Mouse (Mus musculus) forebrain, embryonic 10.5 days (tissue): ENCODE results near the gene Cers5. TPM values are rescaled to one million over a fixed set of nuclear protein-coding genes. Genes with fewer than 3 reads are reported as not detected.

Experiments
- DNase-seq: peaks from one replicate; pipeline ENCODE4 v3.0.0-alpha.2; 2017; ENCODE audit warnings: low spot score; ENCODE audit errors: extremely low spot score
- H3K27ac ChIP-seq: fragments of 300-500 bp; sonication (generic); 2 replicates; pipeline ENCODE4 v1.5.1; 2016; ENCODE audit warnings: mild to moderate bottlenecking
- H3K27me3 ChIP-seq: fragments of 300-500 bp; sonication (generic); 2 replicates; pipeline ENCODE4 v1.6.1; 2016; ENCODE audit warnings: mild to moderate bottlenecking; ENCODE audit not compliant: poor library complexity, severe bottlenecking
- H3K36me3 ChIP-seq: fragments of 300-500 bp; sonication (generic); replicated peaks from 2 replicates; pipeline ENCODE4 v1.6.1; 2016; ENCODE audit warnings: mild to moderate bottlenecking, moderate library complexity
- H3K4me1 ChIP-seq: fragments of 300-500 bp; sonication (generic); 2 replicates; pipeline ENCODE4 v1.6.1; 2016
- H3K4me3 ChIP-seq: fragments of 300-500 bp; sonication (generic); 2 replicates; pipeline ENCODE4 v1.5.1; 2016; ENCODE audit warnings: mild to moderate bottlenecking, moderate library complexity
- H3K9me3 ChIP-seq: fragments of 300-500 bp; sonication (generic); 2 replicates; pipeline ENCODE4 v1.6.1; 2016; ENCODE audit warnings: mild to moderate bottlenecking, moderate library complexity
- WGBS: fragments of 180-500 bp; shearing (Covaris S2); methylation state at CpG from one replicate; pipeline ENCODE4 v1.1.7; 2016; 5-methylcytosine and 5-hydroxymethylcytosine counted together
- polyA plus RNA-seq: library from polyadenylated mRNA; unstranded; fragments of >200 nt; fragmentation: Nextera tagmentation; extraction: Ambion mirVana; gene quantifications from 2 replicates; pipeline ENCODE4 v1.2.1, GENCODE M21; 2016

Gene Cers5
- polyA plus RNA-seq, 1 experiment from 2014 or later = 59.5 TPM

DNA sequence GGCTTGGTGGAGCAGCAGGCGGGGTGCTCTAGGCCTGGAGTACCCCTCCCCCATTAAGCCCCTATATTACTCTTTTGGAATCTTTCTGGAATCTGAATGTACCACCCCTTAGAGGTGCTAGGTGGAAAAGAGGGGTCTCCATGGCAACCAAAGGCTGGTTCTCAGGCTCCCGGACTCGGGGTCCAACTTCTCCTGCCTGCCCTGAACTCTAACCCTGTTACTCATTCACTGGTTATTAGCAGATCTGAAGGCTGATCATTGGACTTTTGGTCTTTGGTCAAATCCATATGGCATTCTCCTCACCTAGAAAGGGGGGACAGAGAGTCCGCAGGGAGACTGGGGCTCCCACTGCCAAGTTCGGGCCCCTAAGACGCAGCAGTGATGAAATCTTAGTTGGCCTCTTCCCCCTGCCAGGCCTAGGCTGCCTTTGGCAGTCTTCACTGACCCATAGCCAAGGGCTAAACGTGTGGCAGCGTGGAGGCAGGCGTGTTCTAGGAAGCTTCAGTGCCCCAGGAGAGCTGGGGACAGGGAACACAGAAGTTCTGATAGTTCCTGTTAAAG is 54.1 kb downstream of the Cers5 start:
- Histone ChIP-seq H3K36me3 (peaks cover 91% of the 10 kb centered on the region), H3K4me3 (no peak overlapping the region), H3K27me3 (no peaks in the 10 kb centered on the region), H3K9me3 (no peaks in the 10 kb centered on the region), H3K4me1 (peaks cover 41% of the 10 kb centered on the region), H3K27ac (no peak overlapping the region)
- no peak for DNase-seq
- WGBS = 88% methylated on average over 9 of the region's 9 CpGs

DNA sequence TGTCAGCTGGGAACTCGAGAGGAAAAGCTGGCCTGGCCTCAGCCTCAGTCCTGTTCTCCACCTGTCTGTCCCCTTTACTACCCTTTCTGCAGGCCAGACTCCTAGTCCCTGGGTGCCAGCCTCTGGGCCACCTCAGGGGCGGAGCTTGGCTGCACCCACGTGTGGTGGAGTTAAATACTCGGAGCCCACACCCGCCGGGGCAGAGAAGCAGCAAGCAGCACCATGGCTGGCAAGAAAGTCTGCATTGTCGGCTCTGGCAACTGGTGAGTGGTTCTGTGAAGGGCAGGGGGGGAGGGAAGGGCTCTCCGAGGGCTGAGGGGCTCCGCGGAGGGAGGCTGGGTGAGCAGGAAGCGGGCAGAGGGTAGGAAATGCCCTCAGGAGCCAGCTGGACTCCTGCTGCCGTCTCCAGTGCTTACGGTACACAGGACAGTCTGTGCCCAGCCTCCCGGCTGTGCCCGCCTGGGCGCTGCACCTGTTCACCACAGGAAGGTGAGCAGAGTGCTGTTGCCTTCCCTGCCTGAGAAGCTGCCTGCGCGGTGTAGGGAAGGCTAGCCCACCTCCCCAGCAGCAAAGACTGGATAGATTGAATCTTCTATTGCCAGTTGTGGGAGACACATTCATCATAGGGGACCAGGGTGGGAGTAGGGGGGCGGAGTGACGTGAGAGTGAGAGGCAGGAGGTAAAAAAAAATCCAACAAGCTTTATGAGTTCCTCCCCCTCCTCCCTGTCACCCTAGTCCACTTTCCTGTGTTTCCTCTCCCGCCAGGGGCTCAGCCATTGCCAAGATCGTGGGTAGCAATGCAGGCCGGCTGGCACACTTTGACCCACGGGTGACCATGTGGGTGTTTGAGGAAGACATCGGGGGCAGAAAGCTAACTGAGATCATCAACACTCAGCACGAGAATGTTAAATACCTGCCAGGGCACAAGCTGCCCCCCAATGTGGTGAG is 55.0 kb downstream of the Cers5 start, which contains the start of gene Gpd1:
Gene Gpd1 (plus strand): TSS at position 130 of the 949 bp plus-strand sequence.
- H3K9me3 ChIP-seq = no peaks in the 10 kb centered on the region
- 74% methylated on average over 26 of the region's 26 CpGs for WGBS
- no peak for DNase-seq
- H3K27ac ChIP-seq = peak within 1 kb of the TSS; percentile 12; the same call in 1 of the 2 replicates
- H3K27me3 ChIP-seq = no peaks in the 10 kb centered on the region
- H3K36me3 ChIP-seq = peaks cover 94% of the 10 kb centered on the region
- peaks cover 38% of the 10 kb centered on the region for H3K4me1 ChIP-seq
- no peak within 1 kb of the TSS for H3K4me3 ChIP-seq

- DNase-seq = no peak
- H3K4me1 ChIP-seq = peaks cover 40% of the 10 kb centered on the region
- 89% methylated on average over 12 of the region's 12 CpGs for whole genome bisulfite sequencing
- no peaks in the 10 kb centered on the region for H3K9me3 ChIP-seq
- no peak overlapping the region for H3K27ac ChIP-seq
- H3K27me3 ChIP-seq = no peaks in the 10 kb centered on the region
- H3K4me3 ChIP-seq = no peak overlapping the region
- H3K36me3 ChIP-seq = peaks cover 95% of the 10 kb centered on the region
Observed at GRCm38 (mm10) chr15:99716814-99717213, 55.9 kb downstream of the Cers5 start.

DNA sequence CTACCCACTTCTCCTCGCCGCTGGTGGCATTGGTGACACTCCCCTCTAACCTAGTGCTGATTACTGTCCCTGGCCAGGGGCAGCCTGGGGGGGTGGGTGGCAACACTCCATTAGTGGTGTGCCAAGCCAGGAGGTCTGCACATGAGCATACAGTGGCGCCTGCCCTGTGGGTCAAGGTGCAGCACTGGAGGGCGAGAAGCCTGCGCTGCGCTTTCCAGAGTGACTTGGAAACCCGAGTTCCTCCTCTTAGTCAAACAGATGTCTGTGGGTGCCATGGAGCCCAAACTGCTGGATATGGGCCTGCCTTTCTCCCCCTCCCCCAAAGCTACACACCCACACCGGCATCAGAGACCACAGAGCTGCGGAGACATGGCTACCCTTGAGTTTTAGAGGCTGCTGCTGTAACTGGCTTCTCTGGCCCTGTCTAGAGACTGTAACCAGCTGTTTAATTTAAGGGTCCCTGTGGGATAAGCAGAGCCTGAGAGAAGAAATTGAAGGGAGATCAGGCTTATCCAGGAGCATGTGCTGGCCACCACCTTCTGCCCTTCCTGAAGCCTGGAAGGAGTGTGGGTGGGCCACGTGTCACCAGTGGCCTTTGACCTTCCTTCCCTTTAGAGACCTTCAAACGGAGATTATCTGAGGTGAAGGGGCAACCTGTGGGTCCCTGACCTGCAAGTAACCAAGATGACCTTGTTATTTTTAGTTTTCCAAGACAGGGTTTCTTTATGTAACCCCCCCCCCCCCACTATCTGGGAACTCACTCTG is 56.5 kb downstream of the Cers5 start:
- Histone ChIP-seq H3K9me3 (no peaks in the 10 kb centered on the region), H3K4me1 (peaks cover 40% of the 10 kb centered on the region), H3K27ac (peak overlapping the region; percentile 2; the same call in 1 of the 2 replicates), H3K4me3 (no peak overlapping the region), H3K36me3 (peaks cover 96% of the 10 kb centered on the region), H3K27me3 (no peaks in the 10 kb centered on the region)
- no peak for DNase-seq
- 78% methylated on average over 11 of the region's 11 CpGs for WGBS

GRCm38 (mm10) chr15:99715361-99715865 is 57.3 kb downstream of the Cers5 start:
- H3K4me3 ChIP-seq = no peak overlapping the region
- no peaks in the 10 kb centered on the region for H3K27me3 ChIP-seq
- peaks cover 96% of the 10 kb centered on the region for H3K36me3 ChIP-seq
- whole genome bisulfite sequencing = 78% methylated on average over 13 of the region's 13 CpGs
- peaks cover 40% of the 10 kb centered on the region for H3K4me1 ChIP-seq
- H3K27ac ChIP-seq = peak overlapping the region; percentile 2; the same call in 1 of the 2 replicates
- H3K9me3 ChIP-seq = no peaks in the 10 kb centered on the region
- DNase-seq = no peak

- no peaks in the 10 kb centered on the region for H3K9me3 ChIP-seq
- DNase-seq = peak; percentile 76
- peaks cover 96% of the 10 kb centered on the region for H3K36me3 ChIP-seq
- H3K4me3 ChIP-seq = no peak overlapping the region
- peaks cover 40% of the 10 kb centered on the region for H3K4me1 ChIP-seq
- H3K27me3 ChIP-seq = no peaks in the 10 kb centered on the region
- no peak overlapping the region for H3K27ac ChIP-seq
- 53% methylated on average over 7 of the region's 7 CpGs for WGBS
Observed at GRCm38 (mm10) chr15:99714858-99715257, 57.8 kb downstream of the Cers5 start.

DNA sequence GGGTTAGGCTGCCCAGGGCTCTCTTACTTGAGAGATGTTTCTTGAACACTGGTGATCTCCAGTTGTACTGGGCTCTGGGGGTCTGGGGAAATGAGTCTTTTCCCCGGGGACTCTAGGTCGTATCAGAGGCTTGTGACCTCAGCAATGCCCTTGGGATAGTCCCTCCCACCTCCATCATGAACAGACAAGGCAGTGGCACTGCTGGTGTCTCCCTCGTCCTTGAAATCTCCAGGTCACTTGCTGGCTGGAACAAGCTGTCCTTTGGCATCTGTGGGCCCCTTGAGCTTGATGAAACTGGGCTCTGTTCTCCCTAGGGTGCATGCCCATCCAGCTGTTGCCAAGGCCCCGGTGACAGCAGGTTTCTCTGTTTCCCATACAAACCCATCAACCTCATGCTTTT is 58.5 kb downstream of the Cers5 start:
- Histone ChIP-seq H3K9me3 (no peaks in the 10 kb centered on the region), H3K27ac (no peak overlapping the region), H3K4me3 (no peak overlapping the region), H3K36me3 (peaks cover 98% of the 10 kb centered on the region), H3K4me1 (peaks cover 40% of the 10 kb centered on the region), H3K27me3 (no peaks in the 10 kb centered on the region)
- 79% methylated on average over 4 of the region's 4 CpGs for WGBS
- DNase-seq = no peak

DNA sequence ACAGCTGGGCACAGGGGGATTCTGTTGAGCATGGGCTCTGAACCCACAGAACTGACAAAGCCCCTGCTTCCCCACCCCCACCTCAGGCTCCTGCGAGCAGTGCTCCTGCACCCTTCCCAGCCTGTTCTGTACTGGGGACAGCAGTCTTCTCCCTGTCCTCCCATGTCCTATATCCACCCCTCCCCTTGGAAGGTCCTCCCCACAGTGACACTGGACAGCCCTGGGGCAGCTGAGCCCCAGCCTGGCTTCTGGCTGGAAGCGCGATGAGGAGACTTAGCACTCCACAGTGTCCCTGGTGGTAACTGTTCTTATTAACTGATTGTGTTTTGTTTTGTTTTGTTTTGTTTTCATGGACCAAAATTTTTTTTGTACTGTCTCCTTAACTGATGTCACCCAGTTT is 59.1 kb downstream of the Cers5 start:
- WGBS = 87% methylated on average over 3 of the region's 3 CpGs
- H3K27ac ChIP-seq = no peak overlapping the region
- no peaks in the 10 kb centered on the region for H3K27me3 ChIP-seq
- no peaks in the 10 kb centered on the region for H3K9me3 ChIP-seq
- H3K4me1 ChIP-seq = peaks cover 38% of the 10 kb centered on the region
- no peak for DNase-seq
- H3K36me3 ChIP-seq = peaks cover 98% of the 10 kb centered on the region
- H3K4me3 ChIP-seq = no peak overlapping the region

DNA sequence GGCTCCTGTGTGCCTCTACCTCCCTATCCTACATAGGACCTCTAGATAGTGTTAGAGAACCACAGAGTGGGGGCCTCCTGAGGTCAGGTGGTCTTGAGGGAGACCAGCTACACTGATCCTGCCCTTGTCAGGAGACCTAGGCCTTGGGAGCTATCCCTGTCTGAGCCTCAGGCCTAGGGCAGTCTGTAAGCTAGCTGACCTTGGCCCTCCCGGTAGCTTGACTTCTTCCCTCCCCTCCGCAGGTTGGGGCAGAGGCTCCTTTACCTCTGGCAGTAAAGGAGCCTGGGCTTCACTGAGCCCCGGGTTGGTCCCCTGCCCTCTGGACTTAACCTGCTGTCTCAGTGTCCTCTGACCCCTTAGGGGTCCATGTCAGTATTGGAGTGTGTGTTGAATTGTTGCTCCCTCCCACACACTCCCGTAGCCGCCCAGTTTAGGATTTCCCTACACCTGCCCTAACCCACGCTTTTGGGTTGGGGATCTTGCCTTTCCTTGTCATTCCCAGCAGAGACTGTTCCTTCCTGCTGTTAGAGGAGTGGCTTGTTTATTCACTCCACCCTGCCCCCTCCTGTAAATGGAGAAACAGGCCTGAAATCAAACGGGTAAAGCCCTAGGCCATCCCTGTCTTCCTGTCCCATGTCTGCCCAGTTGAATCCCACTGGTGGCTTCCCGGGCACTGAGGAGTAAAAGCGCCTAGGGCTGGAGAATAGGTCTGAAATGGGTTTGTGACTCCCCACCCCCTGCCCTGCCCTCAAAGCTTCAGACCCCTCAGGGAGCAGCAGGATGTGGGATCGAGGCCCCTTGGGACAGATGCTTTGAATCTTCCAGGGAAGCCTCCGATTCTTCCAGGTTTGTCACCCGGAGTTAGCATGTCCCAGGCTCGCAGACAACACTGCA is 59.8 kb downstream of the Cers5 start:
- H3K27ac ChIP-seq = no peak overlapping the region
- DNase-seq = no peak
- H3K4me1 ChIP-seq = peaks cover 32% of the 10 kb centered on the region
- WGBS = 73% methylated on average over 13 of the region's 13 CpGs
- H3K9me3 ChIP-seq = no peaks in the 10 kb centered on the region
- no peaks in the 10 kb centered on the region for H3K27me3 ChIP-seq
- no peak overlapping the region; the same call in 1 of the 2 replicates for H3K4me3 ChIP-seq
- peaks cover 98% of the 10 kb centered on the region for H3K36me3 ChIP-seq

DNA sequence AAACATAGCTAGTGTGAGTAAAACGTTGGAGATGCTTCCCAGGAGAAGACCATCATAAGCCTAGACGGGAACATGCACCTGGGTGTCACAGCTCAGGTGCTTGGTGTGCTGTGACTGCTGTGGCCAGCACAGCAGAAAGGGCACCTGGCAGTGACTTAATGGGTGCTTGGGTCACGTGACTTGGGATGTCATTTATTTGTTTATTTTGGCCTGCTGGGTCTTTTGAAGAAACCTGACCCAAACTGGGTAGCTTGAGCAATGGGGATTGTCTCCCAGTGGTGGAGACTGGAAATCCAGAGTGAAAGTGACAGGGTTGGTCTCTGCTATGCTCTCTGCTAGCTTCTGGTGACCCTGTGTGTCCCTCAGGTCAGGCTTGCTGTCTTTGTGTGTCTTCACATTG is 61.2 kb downstream of the Cers5 start:
- Histone ChIP-seq H3K27ac (no peak overlapping the region), H3K4me1 (peaks cover 22% of the 10 kb centered on the region), H3K9me3 (no peaks in the 10 kb centered on the region), H3K4me3 (no peak overlapping the region), H3K27me3 (no peaks in the 10 kb centered on the region), H3K36me3 (peaks cover 99% of the 10 kb centered on the region)
- no peak for DNase-seq
- 83% methylated on average over 3 of the region's 3 CpGs for WGBS

DNA sequence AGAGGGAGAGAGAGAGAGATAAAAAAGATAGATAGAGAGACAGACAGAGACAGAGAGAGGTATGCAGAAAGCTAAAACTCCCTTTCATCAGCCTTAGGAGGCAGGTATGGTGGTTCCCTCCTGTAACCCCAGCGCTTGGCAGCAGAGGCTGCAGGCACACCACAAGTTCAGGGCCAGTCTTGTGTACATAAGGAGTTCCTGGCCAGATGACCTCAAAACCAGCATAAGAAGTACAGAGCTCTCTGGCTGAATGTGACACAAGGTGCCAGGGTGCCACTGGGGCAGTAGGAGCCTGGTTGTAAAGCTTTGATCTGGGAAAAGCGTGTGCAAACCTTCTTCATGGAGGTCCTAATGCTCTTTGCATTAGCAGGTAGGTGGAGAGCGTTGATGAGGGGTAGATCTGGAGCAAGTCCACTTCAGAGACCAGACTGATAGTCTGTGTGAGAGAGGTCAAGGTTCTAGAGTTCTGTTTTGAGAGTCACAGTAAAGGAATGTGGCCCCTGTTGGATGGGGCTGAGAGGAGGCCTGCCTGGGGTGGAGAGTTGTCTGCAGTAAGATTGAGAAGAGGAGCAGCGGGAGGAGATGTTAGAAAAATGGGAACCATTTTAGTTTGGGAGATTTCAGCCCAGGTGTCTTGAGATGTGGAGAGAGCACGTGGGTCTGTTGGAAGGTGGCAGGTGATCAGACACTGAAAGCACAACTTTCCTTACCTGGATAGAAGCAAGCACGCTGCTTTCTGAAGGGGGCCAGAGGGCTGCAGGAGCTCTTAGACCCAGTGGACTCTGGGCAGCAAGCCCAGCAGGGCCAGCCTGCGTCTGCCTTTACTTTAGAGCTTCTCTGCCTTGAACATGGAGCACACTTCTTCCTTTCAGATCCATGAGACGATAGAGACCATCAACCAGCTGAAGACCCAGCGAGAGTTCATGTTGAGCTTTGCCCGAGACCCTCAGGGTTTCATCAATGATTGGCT is 62.2 kb downstream of the Cers5 start:
- DNase-seq = no peak
- peaks cover 97% of the 10 kb centered on the region for H3K36me3 ChIP-seq
- WGBS = 94% methylated on average over 10 of the region's 10 CpGs
- H3K27ac ChIP-seq = no peak overlapping the region
- no peaks in the 10 kb centered on the region for H3K9me3 ChIP-seq
- no peaks in the 10 kb centered on the region for H3K27me3 ChIP-seq
- peaks cover 12% of the 10 kb centered on the region for H3K4me1 ChIP-seq
- no peak overlapping the region for H3K4me3 ChIP-seq
